Mouse (Mus musculus) v-Abl transformed pro-B cells (cell line): ENCODE measurements around the gene Ankrd66.
"Not testable (repeated sequence)": the region's sequence is repeated elsewhere in the genome, so short reads cannot be mapped to it uniquely, and the experiment has no call there.

Experiments
- in situ Hi-C, 2 experiments: fragments of 400-800 bp; cut with MboI; formaldehyde crosslinking; loops; one replicate each; pipeline ENCODE4 v1.15.1; 2025; ENCODE audit not compliant: unreplicated experiment in 2 of 2

Gene Ankrd66

DNA sequence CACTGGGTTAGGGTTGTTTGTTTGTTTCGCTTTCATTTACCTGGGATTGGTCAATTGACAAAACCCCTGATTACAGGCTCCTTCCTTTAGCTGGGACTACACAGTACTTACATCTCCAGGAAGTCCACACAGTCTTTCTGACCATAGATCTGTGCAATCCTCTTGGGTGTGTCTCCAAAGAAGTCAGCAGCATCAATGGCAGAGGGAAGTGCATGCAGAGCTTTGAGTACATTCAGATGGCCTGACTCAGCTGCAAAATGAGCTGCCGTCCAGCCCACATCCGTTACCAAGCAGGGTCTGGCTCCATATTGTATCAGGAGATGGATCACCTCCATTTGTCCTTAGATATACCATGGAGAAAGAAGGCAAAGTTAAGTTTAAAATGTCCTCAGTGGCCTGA lies 4.7 kb downstream of the Ankrd66 start:
- in situ Hi-C loops: no loop called here

DNA sequence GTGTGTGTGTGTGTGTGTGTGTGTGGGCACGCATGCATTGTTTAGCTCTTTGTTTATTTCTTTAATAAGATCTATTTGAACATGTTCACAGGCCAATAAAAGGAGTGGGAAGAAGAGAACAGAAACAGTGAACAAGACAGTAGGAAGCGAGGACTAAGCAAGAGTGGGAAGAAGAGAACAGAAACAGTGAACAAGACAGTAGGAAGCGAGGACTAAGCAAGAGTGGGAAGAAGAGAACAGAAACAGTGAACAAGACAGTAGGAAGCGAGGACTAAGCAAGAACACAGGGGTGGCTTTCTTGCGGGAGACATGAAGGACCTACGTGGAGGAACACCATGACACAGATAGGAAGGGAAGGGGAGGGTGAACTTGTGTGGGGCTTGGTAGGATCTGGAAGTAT lies 6.6 kb downstream of the Ankrd66 start:
- in situ Hi-C loops: not testable (repeated sequence)

DNA sequence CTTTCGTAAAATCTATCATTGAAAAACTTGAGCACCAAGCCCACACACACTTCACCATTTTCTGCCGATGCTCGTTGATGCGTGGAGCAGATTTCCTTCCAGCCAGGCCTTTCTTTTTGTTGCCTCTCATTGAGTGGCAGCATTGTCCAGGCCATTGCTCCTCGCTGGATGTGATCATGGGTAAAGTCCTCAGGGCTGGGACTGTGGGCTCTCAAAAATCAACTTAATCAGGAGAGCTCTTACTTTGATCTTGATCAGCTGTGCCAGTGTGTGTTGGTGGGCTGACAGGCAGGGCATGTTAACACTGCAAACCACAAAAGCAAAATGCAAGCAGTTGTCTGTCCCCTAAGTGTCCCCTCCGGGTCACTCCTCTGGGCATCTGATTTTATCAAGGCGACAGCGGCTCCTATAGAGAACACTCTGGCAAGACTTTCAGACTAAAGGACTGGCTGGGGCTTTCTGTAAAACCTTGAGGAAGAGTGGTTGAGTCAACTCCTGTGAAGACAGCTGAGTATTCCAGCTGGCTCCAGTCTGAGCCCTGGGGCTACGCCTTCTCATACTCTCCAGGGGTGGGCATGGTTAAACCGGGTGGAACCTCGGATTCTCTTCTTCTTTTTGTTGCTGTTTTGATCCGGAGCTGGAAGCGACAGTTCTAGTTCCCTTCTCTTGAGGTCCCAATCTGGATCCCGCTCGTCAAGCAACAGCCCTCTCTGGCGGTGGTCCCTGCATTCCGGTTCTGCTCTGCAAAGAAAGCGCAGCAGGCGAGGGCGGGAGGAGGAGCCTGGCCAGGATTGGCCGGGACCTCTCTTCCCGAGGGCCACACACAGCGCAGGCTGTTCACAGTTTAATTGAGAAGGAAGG lies 8.8 kb downstream of the Ankrd66 start:
- in situ Hi-C loops: no loop called here

DNA sequence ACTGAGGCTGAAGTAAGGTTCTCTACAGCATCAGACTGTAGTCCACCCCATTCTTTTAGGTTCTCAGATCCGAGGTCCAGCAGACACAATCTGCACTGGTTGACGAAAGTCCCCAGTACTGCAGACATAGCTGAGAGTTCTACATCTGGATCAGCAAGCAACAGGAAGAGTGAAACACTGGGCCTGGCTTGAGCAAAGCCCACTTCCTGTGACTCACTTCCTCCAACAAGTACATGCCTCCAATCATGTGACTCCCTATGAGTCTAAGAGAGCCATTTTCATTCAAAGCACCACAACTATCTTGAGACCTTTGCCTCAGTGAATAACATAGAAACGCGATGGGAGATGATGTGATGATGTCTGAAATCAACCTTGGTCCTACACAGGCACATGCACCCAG lies 12.2 kb downstream of the Ankrd66 start:
- in situ Hi-C loops: no loop called here

DNA sequence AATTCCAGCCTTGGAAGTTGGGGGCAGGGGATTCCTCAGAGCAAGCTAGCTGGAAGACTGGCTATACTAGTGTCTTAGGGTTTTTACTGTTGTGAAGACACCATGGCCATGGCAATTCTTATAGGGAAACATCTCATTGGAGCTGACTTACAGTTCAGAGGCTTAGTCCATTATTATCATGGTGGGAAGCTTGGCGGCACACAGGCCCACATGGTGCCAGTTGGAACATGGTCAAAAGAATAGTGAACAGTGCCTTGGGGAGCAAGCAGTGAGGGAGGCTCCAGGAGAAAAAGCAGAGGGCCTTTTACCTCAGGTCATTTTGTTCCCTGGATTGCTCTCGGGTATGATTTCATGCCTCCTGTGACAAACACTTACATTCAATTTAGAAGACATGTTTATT lies 12.9 kb downstream of the Ankrd66 start:
- in situ Hi-C loops: no loop called here

DNA sequence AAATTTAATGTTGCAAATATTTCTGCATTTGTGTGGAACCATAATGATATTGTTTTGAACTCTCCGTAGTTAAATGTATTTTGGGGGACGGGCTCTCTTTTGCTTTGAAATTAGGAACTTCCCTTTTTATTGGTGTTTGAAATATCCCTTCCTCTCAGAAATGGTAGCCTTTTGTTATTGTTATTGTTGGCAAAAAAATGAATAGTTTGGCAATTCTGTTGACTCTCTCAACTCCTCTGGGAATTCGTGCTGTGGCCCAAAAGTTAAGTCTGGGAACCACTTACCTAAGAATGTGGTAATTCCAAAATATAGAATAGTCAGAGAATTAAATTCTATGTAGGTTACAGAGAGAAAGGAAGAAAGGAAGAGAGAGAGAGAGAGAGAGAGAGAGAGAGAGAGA lies 23.3 kb downstream of the Ankrd66 start:
- in situ Hi-C loops: no loop called here

DNA sequence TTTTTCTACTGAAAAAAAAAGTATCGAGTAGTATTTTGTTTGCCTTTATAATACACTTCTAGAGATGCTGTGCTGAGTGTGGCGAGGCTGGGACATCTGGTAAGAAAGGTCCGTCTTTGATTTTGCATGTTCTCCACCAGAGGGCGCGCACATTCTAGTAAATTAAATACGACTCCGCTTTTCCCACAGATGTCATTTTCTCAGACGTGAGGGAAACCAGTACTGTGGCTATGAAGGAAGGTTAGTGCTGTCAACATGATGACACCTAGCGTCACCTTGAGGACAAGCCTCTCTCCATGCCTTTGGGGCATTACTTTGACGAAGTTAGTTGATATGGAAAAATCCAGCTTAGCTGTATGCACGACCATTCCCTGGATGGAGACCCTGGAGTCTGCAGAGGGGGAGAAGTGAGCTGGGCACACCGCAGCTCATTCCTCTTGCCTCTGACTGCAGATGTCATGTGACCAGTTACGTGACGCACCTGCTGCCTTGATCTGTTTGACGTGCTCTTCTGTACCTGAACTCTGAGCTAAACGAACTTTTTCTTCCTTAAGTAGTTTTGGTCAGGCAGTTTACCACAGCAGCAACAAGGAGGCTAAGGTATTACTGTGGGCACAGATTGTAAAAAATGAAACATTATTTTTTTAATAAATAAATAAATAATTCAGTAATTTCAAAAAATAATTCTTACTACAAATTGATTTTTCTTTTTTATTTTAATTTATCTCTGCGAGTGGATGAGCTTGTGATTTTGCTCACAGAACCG lies 24.6 kb downstream of the Ankrd66 start:
- in situ Hi-C loops: loop anchor here in 1 of 2 experiments (5.0 kb wide), 1 partner anchor 88 kb away; no protein-coding TSS in a partner anchor

DNA sequence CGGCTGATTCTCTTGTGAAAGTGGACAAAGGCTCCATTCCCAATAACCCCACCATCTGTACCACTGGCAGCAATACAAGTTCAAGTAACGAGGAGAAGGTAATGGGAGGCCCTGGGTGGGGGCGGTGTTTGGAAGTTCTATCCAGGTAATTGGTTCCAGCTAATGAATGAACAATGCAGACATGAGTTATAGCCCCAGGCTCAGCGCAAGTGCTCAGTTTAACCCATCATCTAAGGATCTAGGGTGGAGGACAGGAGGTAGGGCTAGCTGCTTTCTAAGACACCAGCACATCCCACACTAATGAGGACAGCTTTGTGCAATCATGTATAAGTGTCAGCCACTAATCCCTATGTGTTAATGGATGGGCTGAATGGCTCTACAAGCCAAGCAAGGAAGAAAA lies 32.7 kb downstream of the Ankrd66 start:
- in situ Hi-C loops: no loop called here

DNA sequence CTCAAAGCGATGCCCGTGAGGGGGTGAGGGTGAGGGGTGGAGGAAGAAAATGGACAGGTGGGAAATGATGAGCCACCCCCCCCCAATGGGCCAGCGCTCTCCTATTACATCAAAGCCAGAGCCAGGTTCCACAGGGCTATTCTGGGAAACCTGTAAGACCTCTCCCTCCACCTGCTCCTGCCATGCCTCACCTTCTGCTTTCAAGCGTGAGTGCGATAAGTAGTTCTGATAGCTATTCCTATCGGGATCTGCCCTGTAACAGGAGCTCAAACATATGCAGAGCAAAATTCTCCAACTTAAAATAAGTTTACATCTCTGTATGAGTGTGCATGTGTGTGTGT lies 38.9 kb downstream of the Ankrd66 start:
- in situ Hi-C loops: no loop called here

DNA sequence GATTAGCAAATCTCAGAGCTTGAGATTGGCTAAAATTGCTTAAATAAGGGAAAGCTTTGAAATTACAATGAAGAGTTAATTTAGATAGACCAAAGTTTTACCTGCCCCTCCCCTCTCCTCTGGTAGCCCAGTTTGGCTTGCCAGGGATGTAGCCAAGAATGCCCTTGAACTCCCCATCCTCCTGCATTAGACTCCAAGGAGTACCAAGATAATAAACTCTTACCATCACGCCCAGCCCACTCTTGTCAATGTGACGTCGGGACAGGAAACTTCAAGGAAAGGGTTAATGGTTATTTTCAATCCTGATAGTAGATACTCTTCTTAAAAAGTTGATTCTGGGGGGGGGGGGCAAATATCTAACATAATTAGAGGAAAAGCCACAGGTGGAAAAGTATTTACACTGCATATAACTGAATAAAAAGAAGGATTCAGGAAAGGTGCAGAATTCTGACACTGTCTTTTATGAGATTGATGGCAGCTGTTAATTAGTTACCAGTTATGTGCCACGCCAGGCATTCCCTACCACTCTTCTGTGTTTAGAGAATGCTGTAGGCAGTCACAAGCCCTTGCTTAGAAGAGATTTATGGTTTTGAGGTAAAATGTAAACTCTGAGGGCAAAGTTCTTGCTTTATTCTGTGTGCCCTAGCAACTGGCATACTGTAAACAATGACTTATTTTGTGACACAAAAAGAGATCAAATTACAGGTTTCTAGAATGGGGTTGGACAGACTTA lies 39.4 kb downstream of the Ankrd66 start:
- in situ Hi-C loops: no loop called here

DNA sequence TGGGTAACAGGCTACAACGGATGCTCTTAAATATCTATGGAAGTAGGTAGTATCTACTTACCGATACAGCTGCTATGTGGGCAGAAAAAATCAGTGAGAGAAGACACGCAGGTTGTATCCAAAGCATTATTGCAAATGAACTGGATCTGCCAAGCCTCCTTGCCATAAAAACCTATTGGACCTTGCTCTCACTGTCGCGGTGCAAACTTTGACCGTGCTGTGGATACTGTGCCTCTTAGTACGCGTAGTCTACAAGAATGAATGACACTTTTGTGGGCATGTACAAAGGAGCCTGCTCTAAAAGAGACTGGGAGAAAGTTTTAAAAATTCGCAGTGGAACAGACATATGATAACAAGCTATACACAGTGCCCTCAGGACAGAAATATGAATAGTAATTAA lies 40.8 kb downstream of the Ankrd66 start, which contains the start of gene Mep1a:
Mep1a (minus strand) TSS at position 221 of the 400 bp plus-strand sequence.
- in situ Hi-C loops: no loop called here

DNA sequence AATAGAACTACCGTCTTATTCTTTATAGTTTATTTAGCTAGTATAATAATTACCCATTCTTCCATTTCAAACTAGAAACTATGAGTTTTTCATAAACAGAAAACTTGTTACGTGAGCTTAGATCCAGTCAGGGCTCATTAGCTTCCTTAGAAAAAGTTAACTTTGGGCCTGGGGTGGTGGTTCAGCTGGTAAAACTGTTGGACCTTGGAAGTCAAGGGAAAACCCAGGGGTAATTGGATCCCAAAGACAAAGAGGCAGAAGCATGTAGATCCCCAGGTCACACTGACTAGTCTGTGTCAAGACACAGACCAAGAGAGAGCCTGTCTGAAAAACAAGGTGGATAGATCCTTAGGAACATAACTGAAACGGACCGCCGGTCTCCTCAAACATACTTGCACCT lies 41.8 kb downstream of the Ankrd66 start:
- in situ Hi-C loops: no loop called here

DNA sequence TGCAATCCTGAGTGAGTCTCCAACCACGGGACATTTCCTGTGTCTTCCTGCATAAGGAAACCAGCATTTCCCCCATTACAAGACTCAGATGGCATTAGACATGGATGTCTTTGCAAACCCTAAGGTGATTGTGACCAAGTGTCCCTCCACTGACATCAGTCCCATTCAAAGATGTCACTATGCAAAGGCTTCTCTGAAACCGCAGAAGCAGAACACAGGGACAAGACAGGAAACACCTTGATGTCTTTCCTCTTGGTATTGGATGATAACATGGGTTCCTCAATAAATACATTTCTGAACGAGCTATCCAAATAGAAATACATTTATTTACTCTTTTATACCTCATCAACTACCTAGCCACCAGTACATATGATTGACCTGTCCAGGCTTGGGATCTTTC lies 42.2 kb downstream of the Ankrd66 start:
- in situ Hi-C loops: no loop called here

DNA sequence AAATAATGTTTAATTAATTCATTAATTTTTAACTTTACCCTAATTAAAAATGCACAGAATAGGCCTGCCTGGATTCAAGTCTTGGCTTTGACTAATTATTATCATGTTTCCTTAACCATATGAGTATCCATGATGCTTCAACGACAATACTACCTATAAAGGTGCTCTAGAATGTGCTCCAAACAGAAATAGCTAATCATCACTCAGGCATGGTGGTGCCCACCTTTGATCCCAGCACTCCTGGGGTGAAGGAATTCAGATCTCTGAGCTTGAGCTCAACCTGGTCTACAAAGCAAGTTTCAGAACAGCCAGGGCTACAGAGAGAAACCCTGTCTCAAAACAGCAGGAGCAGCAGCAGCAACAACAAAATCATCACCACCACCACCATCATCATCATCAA lies 42.9 kb downstream of the Ankrd66 start:
- in situ Hi-C loops: no loop called here

DNA sequence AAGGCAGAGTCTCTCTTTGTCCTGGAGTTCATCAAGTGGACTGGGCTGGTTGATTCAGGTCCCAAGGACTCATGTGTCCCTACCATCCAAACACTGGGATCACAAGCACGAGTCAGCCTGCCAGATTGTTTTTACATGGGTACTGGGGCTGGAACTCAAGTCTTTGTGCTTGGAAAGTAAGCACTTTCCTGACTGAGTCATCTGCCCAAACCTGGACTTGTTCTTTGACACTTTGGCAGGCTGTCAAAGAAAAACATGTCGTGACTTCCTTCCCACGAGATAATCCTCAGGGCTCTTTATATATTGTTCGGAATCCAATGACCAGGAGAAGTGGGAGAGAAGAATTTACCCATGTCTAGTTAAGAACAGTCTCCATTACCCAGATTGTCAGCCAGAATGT lies 45.9 kb downstream of the Ankrd66 start:
- in situ Hi-C loops: no loop called here

DNA sequence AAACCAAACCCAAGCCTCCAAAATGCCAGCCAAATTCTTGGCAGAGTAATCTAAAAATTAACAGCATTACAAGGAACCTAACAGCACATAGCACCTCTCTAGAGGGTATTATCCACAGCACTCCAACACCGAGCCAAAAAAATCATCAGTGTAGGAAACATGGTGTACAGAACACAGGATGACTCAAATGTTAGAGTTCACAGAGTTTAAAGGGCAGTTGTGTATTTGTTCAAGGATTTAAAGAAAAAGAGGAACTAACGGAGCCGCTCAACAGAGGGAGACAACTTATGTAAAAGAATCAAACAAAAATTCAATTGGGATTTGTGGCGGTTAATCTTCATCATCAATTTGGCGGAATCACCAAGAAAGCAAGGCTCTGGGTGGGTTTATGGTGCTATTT lies 47.9 kb downstream of the Ankrd66 start:
- in situ Hi-C loops: no loop called here

DNA sequence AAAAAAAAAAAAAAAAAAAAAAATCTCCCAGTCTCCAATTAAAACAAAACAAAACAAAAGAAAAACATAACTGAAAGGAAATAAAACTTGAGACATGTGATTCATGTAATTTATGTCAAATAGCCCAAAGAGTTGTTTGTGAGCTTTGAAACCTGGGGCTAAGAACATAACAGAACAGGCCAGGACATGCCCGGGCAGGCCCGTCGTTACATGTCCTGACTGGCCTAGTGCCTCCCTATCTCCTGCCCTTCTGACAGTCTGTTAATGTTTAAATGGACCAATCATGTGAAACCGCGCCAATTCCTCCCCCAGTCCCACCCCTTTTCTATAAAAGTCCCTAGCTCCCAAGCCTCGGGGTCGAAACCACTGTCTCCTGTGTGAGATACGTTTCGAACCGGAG lies 53.1 kb downstream of the Ankrd66 start:
- in situ Hi-C loops: not testable (repeated sequence)

DNA sequence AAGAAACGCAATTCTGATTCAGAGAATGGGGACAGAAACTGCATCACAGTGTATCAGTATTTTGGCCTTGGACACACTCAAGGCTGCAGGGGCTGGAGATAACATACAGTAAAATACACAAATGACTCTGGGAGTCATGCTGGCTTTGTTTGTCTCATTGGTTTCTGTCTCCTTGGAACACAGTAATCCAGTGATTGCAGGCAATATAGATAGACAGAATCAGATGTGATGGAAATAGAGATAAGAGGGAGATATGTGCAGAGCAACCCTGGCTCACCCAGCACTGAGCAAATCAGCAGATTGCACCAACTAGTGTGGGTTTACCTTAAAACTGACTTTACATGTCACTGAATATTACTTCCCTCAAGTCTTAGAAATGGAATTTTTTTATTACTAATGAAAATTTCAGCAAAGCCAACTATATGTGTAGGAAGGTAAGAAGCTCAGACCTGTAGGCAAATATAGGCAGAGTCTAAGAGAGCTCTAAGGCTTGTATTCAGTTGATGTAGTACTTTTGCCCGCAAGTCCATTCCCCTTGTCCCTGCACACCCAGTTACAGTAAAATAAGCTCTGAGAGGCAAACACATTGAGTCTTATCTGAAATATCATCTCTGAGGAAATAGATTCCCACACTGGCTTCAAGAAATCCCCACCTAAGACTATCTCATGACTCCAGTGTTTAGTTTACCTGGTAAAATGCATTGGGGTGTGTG lies 54.8 kb downstream of the Ankrd66 start:
- in situ Hi-C loops: no loop called here

DNA sequence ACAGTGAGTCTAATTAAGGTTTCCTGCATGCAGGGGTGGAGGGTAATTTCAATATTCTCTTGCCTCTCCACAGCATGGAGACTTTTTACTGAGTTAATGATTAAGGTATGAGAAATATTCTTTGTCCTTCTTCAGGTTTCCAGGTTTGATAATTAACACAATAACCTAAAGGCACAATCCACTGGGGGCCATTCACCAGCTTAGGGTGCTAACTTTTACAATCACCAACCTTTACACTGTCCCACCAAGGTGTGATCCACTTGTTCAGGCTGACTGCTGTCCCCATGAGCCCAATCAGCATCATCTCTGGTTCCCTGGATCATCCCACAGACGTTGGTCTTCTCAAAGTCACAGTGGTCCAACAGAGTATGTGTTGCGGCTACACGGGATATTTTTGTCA lies 57.5 kb downstream of the Ankrd66 start:
- in situ Hi-C loops: no loop called here
